Mouse (Mus musculus) left cerebral cortex, adult 6 months (tissue): ENCODE data around the gene Opa3. TPM values are rescaled to one million over a fixed set of nuclear protein-coding genes. Genes with fewer than 3 reads are reported as not detected.

Experiments
- long read RNA-seq, 2 experiments: library from polyadenylated mRNA; unstranded; transcript quantifications; one replicate each; pipeline ENCODE4 v2.0.0; 2019 to 2020
- polyA plus RNA-seq: library from polyadenylated mRNA; unstranded; fragments of <200 nt; fragmentation: Nextera tagmentation; gene quantifications from 2 replicates; pipeline ENCODE4 v1.2.3, GENCODE M21; 2021

Opa3 gene
- polyA plus RNA-seq = 38.5 and 40.0 TPM in 2 replicates
- long read RNA-seq, experiment 1, transcript Opa3-201 (2 exons, 3,366 nt) = major isoform, 376 of 388 reads
- long read RNA-seq, experiment 1, partial matches to known transcripts = 9 of 388 reads
- long read RNA-seq, experiment 1, other reads (novel, unspliced or antisense) = 1 of 388 reads
- long read RNA-seq, experiment 2, transcript Opa3-201 (2 exons, 3,366 nt) = major isoform, 50 of 71 reads
- long read RNA-seq, experiment 2, partial matches to known transcripts = 0 of 71 reads
- long read RNA-seq, experiment 2, other reads (novel, unspliced or antisense) = 21 of 71 reads

DNA sequence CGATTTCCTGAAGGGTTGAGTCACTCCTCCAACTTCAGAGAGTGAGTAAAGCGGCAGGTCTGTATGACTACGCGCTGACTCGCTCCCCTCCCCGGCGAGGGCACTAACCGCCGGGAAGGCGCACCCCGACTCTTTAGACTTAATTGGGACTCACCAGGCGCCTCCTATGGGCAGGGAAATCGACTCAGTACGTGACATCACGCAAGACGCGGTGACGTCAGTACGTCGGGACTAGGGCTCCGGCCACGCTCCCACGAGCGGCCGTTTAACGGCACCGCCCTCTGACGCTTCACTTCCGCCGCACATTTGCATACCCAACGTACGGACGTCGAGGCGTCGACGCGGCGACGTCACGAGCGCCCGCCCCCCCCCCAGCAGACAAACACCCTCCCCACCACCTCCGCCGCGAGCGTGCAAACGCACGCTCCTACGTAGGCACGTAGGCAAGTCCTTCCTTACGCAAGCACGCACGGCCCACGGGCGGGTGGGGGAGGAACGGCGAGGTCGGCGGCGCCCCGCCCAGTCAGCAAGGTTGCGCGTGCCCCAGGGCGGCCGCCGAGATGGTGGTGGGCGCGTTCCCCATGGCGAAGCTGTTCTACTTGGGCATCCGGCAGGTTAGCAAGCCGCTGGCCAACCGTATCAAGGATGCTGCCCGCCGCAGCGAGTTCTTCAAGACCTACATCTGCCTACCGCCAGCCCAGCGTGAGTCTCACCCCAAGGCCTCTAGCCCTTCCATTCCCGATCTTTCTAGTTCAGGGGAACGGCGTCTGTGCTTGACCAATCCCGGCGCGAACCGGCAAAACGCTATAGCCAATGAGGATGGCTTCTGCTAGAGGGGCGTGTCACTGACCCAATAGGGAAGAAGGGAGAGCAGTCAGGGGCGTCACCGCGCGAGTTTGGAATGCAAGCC, at the start of gene Opa3:
Opa3 (plus strand) TSS at position 452 of the 910 bp plus-strand sequence.

DNA sequence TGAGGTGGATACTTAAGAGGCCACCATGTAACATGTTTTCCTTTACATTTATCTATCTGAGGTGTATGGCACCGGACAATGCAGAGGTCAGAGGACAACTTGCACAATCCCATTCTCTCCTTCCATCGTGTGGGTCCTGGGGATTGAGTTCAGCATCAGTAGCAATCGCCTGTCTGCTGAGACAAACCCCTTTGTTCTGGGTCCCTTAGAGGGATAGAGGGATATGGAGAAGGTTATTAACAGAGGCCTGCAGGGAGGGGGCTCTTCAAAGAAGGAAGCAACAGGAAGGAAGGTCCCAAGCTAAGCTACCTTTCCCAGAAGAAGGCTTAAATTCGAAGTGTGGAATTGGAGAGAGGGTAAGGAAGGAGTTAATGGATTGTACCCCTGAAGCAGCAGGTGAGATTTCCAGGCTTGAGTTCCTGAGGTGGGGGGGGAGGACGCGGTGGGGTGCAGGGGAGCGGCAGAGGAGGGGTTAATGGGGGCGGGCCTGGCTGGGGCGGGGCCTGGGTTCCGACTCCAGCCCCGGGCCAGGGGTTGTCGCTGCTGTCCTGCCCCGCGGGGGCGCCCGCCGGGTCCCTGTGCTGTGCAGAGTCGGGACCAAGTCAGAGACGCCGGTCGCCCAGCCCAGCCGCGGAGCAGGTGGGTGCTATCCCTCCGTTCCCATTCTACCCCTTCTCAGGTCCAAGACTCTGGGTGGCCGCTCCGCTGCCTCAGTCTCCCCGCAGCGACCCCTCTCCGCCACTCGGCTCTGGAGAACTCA, 16.0 kb upstream of the Opa3 start, which contains the start of gene Gpr4:
Gpr4 (plus strand) TSS at position 543 of the 760 bp plus-strand sequence.

DNA sequence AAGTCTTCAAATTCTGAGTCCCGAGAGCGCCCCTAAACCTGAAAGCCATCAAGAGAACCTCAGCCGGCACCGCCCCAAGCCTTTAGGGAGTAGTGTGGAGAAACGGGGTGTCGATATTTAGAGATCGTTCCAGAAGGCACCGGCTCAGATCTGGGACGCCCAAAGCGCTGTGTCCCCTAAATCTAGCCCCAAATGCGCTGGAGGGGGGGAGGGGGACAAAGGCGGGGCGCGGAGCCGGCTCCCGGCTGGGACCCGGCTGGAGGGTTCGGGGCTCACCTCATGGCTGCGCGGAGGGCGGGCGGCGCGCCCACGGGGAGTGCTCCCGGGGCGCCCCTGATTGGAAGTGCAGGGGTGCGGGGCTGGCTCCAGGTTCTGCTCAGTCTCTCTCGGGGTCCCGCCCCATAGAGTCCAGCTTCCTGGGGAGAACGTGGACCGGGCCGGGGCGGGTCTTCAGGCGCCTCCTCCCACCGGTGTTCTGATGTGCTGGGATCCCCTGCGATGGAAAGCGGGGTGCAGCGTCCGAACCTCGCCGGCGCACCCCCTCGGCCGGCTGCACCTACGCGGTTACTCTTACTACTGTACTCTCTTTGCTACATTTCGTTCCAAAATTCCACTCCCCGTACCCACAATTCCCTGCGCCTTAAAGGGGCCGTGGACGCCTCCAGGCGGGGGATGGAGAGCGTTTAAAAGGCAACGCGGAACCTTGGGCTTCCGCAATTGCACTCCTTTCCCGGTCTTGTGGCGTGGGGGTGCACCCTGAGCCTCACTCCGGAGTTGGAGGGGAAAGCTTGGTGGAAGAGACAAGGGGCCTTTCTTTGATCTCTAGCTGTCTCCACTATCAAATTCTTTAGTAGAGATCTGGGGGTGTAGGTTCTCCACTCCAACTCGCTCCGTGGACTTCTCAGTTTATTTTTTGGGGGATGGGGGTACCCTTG, 43.4 kb downstream of the Opa3 start, which contains the start of gene Vasp:
Vasp (minus strand) TSS at position 580 of the 935 bp plus-strand sequence.

DNA sequence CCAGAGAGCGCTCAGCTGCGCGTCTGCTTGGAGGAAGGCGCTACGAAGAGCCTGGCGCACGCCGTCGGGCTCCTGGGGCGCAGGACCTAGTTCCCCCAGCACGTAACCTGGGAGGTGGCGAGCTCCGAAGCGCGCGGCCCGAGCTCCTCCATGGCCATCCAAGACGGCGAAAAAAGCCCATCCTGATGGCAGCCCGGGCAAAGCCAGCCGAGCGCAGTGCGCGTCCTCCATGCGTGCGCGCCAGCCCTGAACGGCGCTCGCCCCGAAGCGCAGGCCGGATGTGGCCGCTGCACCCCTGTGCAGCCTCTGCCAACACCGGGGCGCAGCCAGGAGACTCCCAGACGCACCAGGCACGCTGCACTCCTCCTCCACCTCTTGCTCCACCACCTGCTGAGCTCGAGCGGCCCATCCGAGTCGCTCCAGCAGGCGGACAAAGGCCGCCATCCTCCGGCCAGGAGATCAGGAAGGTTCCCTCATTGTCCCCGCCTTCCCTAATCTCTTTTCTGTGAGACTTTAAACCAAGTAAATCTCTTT, 51.5 kb downstream of the Opa3 start, which contains the start of gene Ppm1n:
Ppm1n (minus strand) TSS at position 484 of the 534 bp plus-strand sequence.

DNA sequence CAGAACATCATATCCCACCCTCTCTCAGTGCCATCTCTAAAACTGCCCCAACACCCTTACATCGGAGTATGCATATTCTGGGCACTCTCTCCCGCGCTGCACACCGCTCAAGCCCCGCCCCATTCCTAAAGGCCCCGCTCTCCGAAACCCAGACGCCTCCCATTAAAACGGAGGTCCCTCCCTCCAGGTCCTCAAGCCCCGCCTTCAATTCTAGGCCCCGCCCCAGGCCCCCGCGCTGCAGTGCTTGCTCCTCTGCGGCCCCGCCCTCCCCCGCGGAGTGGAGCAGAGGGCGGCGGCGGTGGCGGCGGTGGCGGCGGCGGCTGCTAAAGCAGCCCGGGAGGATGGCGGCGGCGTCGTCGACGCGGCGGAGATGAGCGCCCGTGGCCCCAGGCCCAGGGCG, 54.3 kb downstream of the Opa3 start, which contains the start of gene Rtn2:
Rtn2 (plus strand) TSS at position 240 of the 400 bp plus-strand sequence.

Other genes with a start within 250 kb of the Opa3 start
- gene Nanos2, start 240.9 kb upstream of the Opa3 start, polyA plus RNA-seq = not detected in 2 replicates
- gene Mypop, start 237.1 kb upstream of the Opa3 start, polyA plus RNA-seq = 5.9 and 13.0 TPM in 2 replicates
- gene Irf2bp1, start 224.3 kb upstream of the Opa3 start, polyA plus RNA-seq = 4.8 and 14.9 TPM in 2 replicates
- gene Foxa3, start 204.8 kb upstream of the Opa3 start, polyA plus RNA-seq = not detected in 2 replicates
- 20.1 and 45.0 TPM in 2 replicates for gene Sympk, start 204.0 kb upstream of the Opa3 start, polyA plus RNA-seq
- gene Rsph6a, start 173.6 kb upstream of the Opa3 start, polyA plus RNA-seq = 0.18 and 0.29 TPM in 2 replicates
- gene Dmwd, start 152.1 kb upstream of the Opa3 start, polyA plus RNA-seq = 25.7 and 29.1 TPM in 2 replicates
- 1.9 and 2.4 TPM in 2 replicates for gene Dmpk, start 144.5 kb upstream of the Opa3 start, polyA plus RNA-seq
- 0.27 and 0.61 TPM in 2 replicates for gene Six5, start 133.7 kb upstream of the Opa3 start, polyA plus RNA-seq
- 0.13 and 0.16 TPM in 2 replicates for gene Gm4969, start 110.0 kb upstream of the Opa3 start, polyA plus RNA-seq
- 6.4 and 7.1 TPM in 2 replicates for gene Fbxo46, start 108.5 kb upstream of the Opa3 start, polyA plus RNA-seq
- 11.1 and 12.7 TPM in 2 replicates for gene Qpctl, start 79.0 kb upstream of the Opa3 start, polyA plus RNA-seq
- gene Snrpd2, start 78.6 kb upstream of the Opa3 start, polyA plus RNA-seq = 128 and 132 TPM in 2 replicates
- gene Gipr, start 62.2 kb upstream of the Opa3 start, polyA plus RNA-seq = 0.24 TPM in 1 of 2 replicates, not detected in the other
- 7.2 TPM in 2 replicates for gene Eml2, start 51.9 kb upstream of the Opa3 start, polyA plus RNA-seq
- 1.8 and 2.5 TPM in 2 replicates for gene Gpr4, start 15.8 kb upstream of the Opa3 start, polyA plus RNA-seq
- gene Vasp, start 43.5 kb downstream of the Opa3 start, polyA plus RNA-seq = 1.1 and 1.6 TPM in 2 replicates
- gene Ppm1n, start 51.7 kb downstream of the Opa3 start, polyA plus RNA-seq = not detected in 2 replicates
- gene Rtn2, start 54.3 kb downstream of the Opa3 start, polyA plus RNA-seq = 28.0 and 79.4 TPM in 2 replicates
- gene Fosb, start 81.7 kb downstream of the Opa3 start, polyA plus RNA-seq = 1.2 and 3.1 TPM in 2 replicates
- gene Ercc1, start 116.4 kb downstream of the Opa3 start, polyA plus RNA-seq = 44.3 and 59.0 TPM in 2 replicates
- gene Cd3eap, start 131.1 kb downstream of the Opa3 start, polyA plus RNA-seq = 15.0 and 15.5 TPM in 2 replicates
- gene Ppp1r13l, start 131.4 kb downstream of the Opa3 start, polyA plus RNA-seq = 0.76 and 2.5 TPM in 2 replicates
- gene Ercc2, start 153.7 kb downstream of the Opa3 start, polyA plus RNA-seq = 3.6 and 6.7 TPM in 2 replicates
- 1.6 TPM in 2 replicates for gene Klc3, start 175.8 kb downstream of the Opa3 start, polyA plus RNA-seq
- gene Ckm, start 176.4 kb downstream of the Opa3 start, polyA plus RNA-seq = 0.15 and 0.31 TPM in 2 replicates
- gene Mark4, start 230.5 kb downstream of the Opa3 start, polyA plus RNA-seq = 6.0 and 12.2 TPM in 2 replicates
- 0.25 and 0.54 TPM in 2 replicates for gene Exoc3l2, start 235.0 kb downstream of the Opa3 start, polyA plus RNA-seq